Mouse (Mus musculus) spleen, adult 2 months (tissue): ENCODE data around the gene Entr1.

ENCODE experiments used
- CTCF ChIP-seq: fragments of 200-500 bp; IDR thresholded peaks from 2 replicates; pipeline ENCODE4 v1.5.1; 2011; ENCODE audit warnings: mild to moderate bottlenecking, inconsistent platforms; ENCODE audit not compliant: insufficient read depth, insufficient read length, insufficient replicate concordance; ENCODE audit errors: extremely low read depth
- POLR2A ChIP-seq: fragments of 200-500 bp; IDR thresholded peaks from 2 replicates; pipeline ENCODE4 v1.6.1; 2011; ENCODE audit warnings: low read depth, low read length, inconsistent platforms

DNA sequence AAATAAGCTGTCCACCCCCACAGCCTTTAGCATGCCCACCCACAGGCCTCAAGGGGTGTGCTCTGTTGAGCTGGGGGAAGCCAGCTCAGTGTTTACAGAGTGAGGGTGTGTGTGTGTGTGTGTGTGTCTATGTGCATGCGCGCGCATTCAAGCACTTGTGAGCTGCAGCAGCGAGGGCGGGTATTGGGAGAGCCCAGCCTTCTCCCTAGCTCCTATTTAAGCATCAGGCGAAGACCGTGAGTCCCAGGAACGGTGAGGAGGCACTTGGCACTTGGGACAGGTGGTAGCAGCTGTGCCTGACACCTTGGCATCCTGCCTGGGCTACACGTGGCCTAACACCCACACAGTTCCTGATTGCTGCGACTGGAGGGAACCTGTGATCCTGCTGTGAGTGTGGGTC, 47.1 kb downstream of the Entr1 start:
- TF ChIP-seq CTCF (no peak), POLR2A (no peak)
